Mouse (Mus musculus): Measurements from ENCODE around the gene Tbl3.

GRCm38 (mm10) chr17:24738238-24738637 lies 30.8 kb upstream of the Tbl3 start:
- no peak for TF ChIP-seq CTCF (IDR thresholded peaks at IDR 0.05; ENCODE audit: low read depth)
- TF ChIP-seq EP300 (IDR thresholded peaks at IDR 0.05; ENCODE audit: low read depth), result no peak

Measured in liver, postnatal 0 days (tissue).